Mouse (Mus musculus): ENCODE data around the gene Thpo.
A peak's percentile ranks its signal among the peaks of the same experiment; 100 is the strongest.

Thpo gene

GRCm38 (mm10) chr16:20724338-20724748, 10.0 kb downstream of the Thpo start:
- DNase-seq (ENCODE audit: extremely low spot score) = peak; percentile 62

- no peak for DNase-seq (ENCODE audit: extremely low spot score)
Observed at GRCm38 (mm10) chr16:20723247-20723646, 11.1 kb downstream of the Thpo start.

GRCm38 (mm10) chr16:20722736-20723135, 11.6 kb downstream of the Thpo start:
- no peak for DNase-seq (ENCODE audit: extremely low spot score)

GRCm38 (mm10) chr16:20721808-20722207, 12.5 kb downstream of the Thpo start:
- DNase-seq (ENCODE audit: extremely low spot score) = no peak

- DNase-seq (ENCODE audit: extremely low spot score) = no peak
Observed at GRCm38 (mm10) chr16:20717978-20718670, 16.2 kb downstream of the Thpo start.

- peak; percentile 93 for DNase-seq (ENCODE audit: extremely low spot score)
Observed at GRCm38 (mm10) chr16:20717181-20717977, 16.9 kb downstream of the Thpo start, which contains the start of the genes Polr2h and Clcn2. Gene Polr2h, plus strand, starts transcription at chr16:20717665. Gene Clcn2, minus strand, starts transcription at chr16:20717746.

- no peak for DNase-seq (ENCODE audit: extremely low spot score)
Observed at GRCm38 (mm10) chr16:20716841-20717180, 17.5 kb downstream of the Thpo start.

- DNase-seq (ENCODE audit: extremely low spot score) = peak; percentile 92
Observed at GRCm38 (mm10) chr16:20715976-20716840, 18.1 kb downstream of the Thpo start.

- DNase-seq (ENCODE audit: extremely low spot score) = no peak
Observed at GRCm38 (mm10) chr16:20715566-20715965, 18.7 kb downstream of the Thpo start.

- DNase-seq (ENCODE audit: extremely low spot score) = no peak
Observed at GRCm38 (mm10) chr16:20715161-20715560, 19.1 kb downstream of the Thpo start.

GRCm38 (mm10) chr16:20714307-20715080, 19.8 kb downstream of the Thpo start:
- no peak for DNase-seq (ENCODE audit: extremely low spot score)

- DNase-seq (ENCODE audit: extremely low spot score) = no peak
Observed at GRCm38 (mm10) chr16:20712889-20713288, 21.4 kb downstream of the Thpo start.

GRCm38 (mm10) chr16:20712190-20712589, 22.1 kb downstream of the Thpo start:
- no peak for DNase-seq (ENCODE audit: extremely low spot score)

GRCm38 (mm10) chr16:20710810-20711209, 23.5 kb downstream of the Thpo start:
- no peak for DNase-seq (ENCODE audit: extremely low spot score)

- DNase-seq (ENCODE audit: extremely low spot score) = no peak
Observed at GRCm38 (mm10) chr16:20710370-20710769, 23.9 kb downstream of the Thpo start.

- DNase-seq (ENCODE audit: extremely low spot score) = peak; percentile 79
Observed at GRCm38 (mm10) chr16:20708939-20709734, 25.2 kb downstream of the Thpo start.

- DNase-seq (ENCODE audit: extremely low spot score) = no peak
Observed at GRCm38 (mm10) chr16:20708220-20708938, 25.9 kb downstream of the Thpo start.

- DNase-seq (ENCODE audit: extremely low spot score) = no peak
Observed at GRCm38 (mm10) chr16:20706407-20707055, 27.8 kb downstream of the Thpo start.

GRCm38 (mm10) chr16:20705786-20706185, 28.5 kb downstream of the Thpo start:
- no peak for DNase-seq (ENCODE audit: extremely low spot score)
